Mouse (Mus musculus) right cerebral cortex, postnatal 4 days (tissue): ENCODE measurements around the gene Lamtor1.
A peak's percentile ranks its signal among the peaks of the same experiment; 100 is the strongest.

Experiments
- DNase-seq: peaks from one replicate; pipeline ENCODE4 v3.0.0-alpha.2; 2022

Lamtor1 gene

DNA sequence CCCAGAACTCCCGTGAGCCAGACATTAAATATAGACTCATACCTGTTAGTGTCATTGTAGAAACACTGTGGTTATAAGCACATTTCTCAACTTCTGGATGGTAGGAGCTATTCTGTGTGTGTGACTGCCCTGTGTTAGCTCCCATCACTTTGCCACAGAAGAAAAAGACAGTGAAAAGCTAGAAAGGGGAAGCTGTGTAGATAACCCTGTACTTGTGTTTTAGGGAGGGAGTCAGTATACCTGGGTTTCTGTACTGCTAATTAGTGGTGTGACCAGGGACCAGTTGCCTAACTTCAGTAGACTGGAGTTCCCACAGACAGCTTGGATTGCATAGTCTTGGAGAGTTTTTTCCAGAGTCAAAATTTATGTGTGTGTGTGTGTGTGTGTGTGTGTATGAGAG lies 50.8 kb downstream of the Lamtor1 start:
- DNase-seq, result no peak

DNA sequence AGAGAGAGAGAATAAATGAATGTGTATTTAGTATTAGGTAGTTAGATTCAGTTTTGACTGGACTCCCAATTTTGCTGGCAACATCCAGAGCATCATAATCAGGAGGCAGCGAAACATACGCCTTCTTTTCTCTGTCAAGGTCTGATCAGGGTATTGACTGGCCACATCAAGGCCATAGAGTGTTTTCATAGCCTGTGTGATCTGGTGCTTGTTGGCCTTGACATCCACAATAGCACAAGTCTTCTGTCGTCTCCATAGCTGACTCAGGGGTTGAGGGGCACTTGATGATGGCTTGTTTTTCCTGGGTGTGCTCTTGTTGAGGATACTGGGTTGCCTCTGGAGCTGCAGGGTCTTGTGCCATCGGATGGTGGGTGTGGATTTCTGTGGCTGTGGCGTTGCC lies 51.2 kb downstream of the Lamtor1 start:
- DNase-seq, result no peak

DNA sequence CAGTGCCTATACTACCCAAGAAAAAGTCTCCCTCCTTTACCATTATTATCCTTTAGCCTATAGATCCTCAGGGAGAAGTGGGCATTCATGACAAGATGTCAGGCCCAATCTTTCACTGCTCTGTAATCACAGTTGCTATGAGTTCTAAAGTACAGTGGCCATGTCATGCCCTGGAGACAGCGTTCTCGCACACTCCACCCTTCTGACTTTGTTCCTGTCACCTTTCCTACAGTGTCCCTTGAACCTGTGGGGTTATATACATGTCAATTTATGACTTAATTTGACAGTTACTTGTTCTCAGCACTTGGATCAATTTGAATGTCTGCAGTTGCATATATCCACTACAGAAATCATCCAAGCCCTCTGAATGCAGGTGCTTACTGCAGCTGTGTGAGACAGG lies 57.1 kb downstream of the Lamtor1 start:
- DNase-seq, result no peak

DNA sequence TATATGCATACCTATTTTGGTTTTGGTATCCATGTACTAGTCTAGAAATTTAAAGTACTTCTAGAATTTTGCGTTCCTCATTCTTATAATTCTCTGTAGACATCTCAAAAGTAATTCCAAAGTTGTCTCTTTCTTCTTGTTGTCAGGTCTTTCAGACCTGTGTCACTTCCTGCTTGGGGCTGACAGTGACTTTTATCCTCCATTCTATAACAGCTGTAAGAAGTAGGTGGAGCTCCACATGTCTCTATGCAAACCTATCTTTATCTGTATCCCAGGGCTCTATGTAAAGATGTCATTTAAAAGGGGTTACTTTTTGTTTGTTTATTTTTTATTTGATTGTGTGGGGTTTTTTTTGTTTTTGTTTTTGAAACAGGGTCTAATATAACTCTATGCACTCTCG lies 57.9 kb downstream of the Lamtor1 start:
- no peak for DNase-seq

DNA sequence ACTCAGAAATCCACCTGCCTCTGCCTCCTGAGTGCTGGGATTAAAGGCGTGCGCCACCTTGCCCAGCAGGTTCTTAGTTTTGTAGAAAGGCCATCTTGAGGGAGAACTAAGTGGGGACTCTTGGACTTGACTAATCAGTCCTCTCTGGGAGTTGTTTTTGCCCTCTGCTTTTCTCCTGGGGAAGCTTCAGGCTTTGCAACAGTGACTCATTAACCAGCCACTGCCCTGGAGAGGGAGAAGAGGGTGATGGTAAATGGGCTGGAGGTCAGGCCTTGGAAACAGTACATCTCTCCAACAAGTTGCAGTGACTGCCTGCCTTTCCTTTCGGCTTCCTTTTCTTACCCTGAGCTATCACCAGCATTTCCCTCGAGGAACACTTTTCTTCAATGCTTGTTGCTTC lies 58.8 kb downstream of the Lamtor1 start:
- no peak for DNase-seq

DNA sequence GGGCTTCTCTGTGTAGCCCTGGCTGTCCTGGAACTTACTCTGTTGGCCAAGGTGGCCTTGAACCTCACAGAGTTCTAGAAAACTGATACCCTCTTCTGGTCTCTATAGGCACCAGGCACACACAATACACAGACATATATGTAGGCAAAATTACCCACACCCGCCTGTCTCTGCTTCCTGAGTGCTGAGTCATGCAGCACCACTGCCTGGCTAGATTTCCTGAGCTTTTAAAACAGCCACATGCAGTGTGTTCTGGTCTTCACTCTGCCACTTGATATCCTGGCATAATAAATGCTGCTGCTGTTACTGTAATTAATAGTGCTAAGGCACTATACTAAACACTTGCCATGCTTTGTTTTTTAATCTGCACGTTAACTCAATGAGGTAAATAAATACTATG lies 59.9 kb downstream of the Lamtor1 start:
- DNase-seq, result no peak

DNA sequence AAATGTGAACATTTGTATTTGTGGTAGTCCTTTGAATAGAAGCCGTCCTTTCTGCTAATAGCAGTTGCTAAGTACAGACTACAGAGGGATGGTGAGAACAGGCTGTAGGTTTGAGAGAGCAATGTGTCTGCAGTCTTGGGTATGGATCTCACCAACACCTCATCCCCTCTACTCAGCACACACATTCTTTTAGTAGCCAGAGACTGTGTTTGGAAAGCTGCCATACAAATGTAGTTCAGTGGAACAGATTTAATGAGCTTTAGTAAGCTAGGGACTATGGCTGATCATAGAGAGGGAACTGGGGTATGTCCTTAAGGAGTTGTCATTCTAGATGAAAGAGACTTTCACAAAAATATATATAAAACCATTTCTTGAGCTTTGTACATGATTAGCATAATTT lies 61.6 kb downstream of the Lamtor1 start:
- DNase-seq, result no peak

DNA sequence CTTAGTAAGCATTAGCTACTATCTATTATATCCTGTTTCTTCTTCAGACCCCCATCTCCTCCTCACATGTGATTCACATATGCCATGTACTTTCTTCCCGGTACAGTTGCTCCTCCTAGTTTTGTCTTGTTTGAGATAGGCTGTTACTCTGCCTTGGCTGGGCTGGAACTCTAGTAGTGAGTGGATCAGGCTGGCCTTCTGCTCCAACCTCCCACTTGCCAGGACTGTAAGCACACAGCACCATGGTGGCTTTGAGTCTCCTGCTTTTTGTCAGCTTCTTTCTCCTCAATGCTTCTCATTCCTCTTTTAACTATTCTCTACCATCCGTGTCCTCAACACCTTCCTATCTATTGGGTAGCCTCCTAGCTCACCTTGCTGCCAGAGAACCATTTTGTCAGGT lies 63.0 kb downstream of the Lamtor1 start:
- DNase-seq, result no peak

DNA sequence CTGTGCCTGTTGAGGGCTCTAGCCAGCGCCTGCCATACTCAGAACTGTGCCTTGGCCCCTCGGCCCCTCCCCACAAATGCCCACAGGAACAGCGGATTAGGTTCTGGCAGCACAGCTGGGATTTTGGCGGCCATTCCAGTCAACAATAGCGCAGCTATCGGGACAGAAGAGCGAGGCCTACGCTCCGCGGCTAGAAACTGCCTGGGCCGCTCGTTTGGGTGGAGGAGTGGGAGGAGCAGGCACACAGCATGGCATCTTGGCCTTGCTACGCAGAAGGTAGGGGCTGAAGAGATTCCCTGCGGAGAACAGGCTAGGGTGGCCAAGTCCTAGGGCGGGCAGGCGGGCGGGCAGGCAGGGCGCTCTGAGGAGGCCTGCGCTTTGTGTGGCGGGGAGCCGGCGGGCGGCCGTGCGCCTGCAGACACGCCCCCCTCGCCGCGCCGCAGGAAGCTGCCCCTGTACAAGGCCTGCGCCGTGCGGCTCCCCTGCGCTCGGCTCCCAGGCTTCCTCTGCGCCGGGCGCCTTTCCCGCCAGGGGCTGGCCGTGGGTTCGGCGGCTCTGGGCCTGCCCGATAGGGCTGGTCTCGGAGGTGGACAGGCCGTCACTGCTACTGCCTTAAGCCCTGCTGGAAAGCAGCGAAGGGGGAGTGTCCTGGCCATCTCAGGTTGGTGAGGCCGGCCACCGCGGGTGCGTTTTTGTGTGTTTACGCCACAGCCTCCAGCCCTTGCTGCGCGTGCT lies 64.2 kb downstream of the Lamtor1 start:
- DNase-seq, result peak; percentile 81

DNA sequence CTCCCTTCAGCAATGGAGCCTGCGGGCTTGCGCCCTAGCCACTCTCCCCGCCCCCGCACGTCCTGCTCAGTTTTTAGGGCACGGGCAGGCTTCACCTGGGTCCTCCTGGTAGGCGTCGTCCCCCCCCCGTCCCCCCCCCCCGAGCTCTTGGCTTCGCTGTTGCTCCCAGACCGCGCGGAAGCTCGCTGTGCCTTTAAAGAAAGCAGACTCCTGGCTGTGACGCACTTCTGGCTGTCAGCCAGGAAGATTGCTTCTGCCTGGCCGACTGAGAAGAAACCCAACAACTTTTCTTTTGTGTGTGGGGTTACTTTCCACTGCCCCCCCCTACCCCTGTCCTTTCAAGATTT lies 64.7 kb downstream of the Lamtor1 start:
- DNase-seq, result peak; percentile 87

DNA sequence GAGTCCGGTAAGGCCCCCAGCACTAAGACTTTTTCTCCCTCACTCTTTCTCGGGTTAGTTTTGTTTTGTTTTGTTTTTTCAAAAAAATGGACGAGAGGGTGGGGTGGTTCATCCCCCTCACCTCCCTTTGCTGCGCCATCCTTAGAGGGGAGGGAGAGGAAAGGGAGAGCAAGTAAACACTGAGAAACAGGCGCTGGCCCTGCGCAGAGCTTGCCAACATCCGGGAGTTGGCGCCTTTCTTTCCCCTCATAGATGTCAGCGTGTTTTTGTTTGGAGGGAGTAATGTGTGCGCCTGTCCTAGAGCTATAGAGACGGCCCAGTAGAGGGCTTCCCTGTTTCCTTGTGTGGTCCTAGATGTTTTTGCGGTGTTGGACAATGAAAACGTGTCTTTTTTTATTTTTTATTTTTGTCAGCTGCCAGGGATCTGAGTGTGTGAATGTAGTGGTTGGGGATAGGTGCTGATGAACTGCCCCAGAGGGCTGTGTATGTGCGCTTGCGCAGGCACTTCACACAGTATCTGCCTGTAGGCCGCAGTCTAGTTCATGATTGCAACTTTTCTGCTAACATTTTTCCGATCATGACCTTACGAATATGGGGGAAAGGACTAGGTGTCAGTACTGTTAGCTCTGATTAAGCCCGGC lies 65.2 kb downstream of the Lamtor1 start:
- DNase-seq, result peak; percentile 70

DNA sequence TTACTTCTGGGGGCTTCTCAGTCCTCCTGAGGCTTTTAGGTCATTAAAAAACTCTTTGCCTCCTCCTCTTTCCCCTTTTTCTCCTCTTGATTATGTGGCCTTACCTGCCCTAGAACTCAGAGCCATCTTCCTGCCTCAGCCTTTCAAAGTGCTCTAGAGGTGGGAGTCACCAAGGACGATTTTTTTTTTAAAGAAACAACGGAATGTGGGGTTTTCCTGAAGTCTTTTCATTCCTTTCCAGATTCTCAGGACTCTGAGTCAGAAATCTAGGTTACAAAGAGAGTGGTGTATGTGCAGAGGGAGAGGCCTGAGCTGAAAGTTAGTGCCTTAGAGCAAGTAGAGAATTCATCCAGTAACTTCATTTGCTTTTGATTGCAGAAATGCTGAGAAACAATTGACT lies 66.0 kb downstream of the Lamtor1 start:
- DNase-seq, result no peak

DNA sequence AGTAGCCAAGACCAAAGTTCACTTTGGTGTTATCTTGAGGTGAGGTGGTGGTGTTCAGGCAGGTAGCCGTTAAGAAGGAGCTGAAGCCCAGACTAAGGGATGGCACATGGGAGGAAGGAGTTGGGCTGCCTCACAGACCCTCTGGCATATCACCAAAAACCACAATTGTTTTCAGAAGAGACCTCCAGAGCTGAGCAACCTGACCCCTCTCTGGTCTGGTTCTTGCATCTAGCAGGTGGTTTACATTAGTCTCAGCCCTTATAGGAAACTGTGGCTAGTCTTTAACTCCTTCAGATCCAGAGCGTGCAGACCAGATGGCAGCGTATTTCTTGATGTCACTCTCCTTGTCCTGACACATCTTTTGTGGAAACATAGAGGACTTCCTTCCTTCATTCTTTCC lies 68.0 kb downstream of the Lamtor1 start:
- no peak for DNase-seq

DNA sequence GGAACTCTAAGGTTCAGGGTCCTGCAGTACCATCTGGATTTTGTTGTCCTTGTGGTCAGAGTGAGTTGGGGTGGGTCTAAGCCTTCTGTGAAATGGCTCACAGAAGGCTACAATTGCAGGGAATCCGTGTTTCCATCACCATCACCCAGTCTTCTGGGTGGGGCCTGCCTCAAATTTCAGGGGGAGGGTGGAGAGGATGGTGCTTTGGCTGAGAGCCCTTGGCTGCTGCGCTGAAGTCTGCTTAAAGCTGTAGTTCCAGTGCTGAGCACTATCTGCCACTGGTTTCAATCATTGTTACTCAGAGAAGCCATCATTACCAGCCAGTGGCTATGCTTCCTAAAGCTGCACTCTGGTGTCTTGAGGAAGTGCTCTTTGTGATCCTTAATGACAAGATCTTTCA lies 68.8 kb downstream of the Lamtor1 start:
- no peak for DNase-seq
